Mouse (Mus musculus): ENCODE results near the gene Apol7b.

The Apol7b gene

GRCm38 (mm10) chr15:77384340-77385030 lies 62.8 kb downstream of the Apol7b start:
- DNase-seq (ENCODE audit: low spot score) = no peak

DNA sequence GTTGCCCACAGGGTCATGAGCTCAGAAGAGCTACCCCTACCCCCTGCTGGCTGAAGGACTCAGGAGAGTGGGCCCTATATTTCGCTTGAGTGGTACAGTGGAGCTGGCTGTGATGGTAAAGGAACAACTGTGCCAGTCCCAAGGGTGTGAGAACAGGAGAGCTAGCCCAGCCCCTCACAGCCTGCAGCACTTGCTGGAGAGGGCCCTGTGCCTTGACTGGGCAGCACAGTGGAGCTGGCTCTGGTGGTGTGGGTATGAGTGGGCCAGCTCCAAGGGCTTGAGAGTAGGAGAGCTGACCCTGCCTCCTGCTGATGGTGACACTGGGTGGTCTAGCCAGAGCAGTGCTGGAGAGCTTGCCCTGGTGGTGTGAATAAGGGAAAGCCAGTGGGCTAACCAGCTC lies 64.4 kb downstream of the Apol7b start:
- DNase-seq (ENCODE audit: low spot score) = no peak

DNA sequence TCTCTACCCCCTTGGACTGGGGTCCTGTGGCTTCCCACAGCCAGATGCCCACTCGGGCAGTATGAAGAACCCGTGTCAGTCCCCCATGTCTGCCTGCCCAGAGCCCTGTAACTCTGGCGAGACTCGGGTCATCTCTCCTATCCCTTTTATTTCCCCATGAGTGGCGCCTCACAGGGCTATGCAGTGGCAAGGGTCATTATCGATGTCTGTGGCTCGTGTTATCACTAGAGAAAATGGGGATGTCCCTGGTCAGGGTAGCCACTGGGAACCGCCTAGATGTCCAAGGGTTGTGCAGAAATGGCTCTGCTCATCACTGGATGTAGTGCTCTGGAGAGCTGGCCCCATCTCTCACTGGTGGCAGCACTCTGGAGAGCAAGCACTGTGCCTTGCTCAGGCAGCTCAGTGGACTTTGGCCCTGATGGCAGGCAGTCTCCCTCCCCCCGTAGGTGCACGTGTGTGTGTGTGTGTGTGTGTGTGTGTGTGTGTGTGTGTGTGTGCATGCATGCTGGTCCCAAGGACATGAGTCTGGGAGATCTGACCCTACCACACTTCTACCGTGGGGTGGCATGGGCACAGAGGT lies 64.9 kb downstream of the Apol7b start:
- no peak for DNase-seq (ENCODE audit: low spot score)

DNA sequence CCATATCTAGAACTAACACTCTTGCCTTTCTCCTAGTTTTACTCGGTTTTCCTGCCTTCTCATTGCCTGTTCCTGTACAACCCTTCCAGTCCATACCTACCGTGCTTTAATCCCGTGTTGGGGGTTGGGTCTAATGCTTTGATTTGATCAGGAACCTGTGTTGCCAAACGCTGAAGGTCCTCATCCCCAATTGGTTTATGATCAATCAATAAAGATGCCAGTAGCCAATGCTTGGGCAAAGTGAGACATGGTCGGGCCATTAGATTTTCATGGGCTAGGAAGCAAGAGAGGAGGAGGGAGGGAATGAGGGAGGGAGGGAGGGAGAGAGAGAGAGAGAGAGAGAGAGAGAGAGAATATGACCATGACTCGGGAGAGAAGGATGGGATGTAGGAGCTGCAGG lies 65.8 kb downstream of the Apol7b start:
- DNase-seq (ENCODE audit: low spot score) = no peak

GRCm38 (mm10) chr15:77379921-77380320 lies 67.4 kb downstream of the Apol7b start:
- DNase-seq (ENCODE audit: low spot score) = no peak

- no peak for DNase-seq (ENCODE audit: low spot score)
Observed at GRCm38 (mm10) chr15:77377419-77377818, 69.9 kb downstream of the Apol7b start.

- DNase-seq (ENCODE audit: low spot score) = no peak
Observed at GRCm38 (mm10) chr15:77376920-77377319, 70.4 kb downstream of the Apol7b start.

Measured in layer of hippocampus, adult 9-10 months (tissue).